Mouse (Mus musculus) adrenal gland, adult 18-20 months (tissue): ENCODE measurements around the gene Tbc1d23. TPM values are rescaled to one million over a fixed set of nuclear protein-coding genes. Genes with fewer than 3 reads are reported as not detected.

Source experiments
- DNase-seq, 2 experiments: peaks; one replicate each; pipeline ENCODE4 v3.0.0; 2021 to 2022; ENCODE audit warnings: low spot score in 2 of 2
- total RNA-seq, 2 experiments: library from RNA; stranded (reverse); gene quantifications; 1 replicate in 1 of 2; 2 replicates in 1 of 2; pipeline ENCODE4 v1.2.3; 2021

The Tbc1d23 gene
- total RNA-seq, 2 experiments from 2014 or later = 33.9 to 34.3 TPM

DNA sequence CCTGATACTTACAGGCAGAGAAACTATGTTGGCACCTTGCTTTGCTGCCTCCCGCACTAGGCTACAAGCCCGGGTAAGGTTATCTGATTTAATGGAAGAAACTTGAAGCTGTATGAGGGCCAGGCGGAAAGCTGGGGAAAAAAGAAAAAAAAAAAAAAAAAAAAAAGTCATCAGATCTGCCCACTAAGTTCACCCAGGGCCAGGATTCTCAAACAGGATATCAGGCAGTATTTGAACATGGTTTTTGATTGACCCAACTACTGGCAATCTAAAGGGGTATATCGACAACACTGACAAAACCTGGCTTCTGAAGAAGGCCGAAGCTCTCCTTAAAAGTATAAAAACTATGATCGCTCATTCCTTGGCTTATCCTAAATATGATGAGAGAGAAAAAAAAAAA lies 65.2 kb downstream of the Tbc1d23 start:
- no peak for DNase-seq

DNA sequence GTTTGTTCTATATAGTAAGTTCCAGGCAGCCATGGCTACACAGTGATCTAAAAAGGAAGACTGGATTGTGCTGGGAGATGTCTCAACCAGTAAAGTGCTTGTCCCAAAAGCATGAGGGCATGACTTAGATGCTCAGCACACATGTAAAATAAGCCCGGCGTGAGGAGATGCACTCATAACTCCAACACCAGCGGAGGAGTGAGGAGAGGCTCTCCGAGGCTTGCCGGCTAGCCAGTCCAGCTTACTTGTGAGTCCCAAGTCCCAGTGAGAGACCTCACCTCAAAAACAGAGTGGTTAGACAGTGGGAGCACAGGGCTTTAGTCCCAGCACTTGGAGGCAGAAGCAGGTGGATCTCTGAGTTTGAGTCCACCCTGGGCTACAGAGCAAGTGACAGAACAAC lies 66.1 kb downstream of the Tbc1d23 start:
- no peak for DNase-seq

DNA sequence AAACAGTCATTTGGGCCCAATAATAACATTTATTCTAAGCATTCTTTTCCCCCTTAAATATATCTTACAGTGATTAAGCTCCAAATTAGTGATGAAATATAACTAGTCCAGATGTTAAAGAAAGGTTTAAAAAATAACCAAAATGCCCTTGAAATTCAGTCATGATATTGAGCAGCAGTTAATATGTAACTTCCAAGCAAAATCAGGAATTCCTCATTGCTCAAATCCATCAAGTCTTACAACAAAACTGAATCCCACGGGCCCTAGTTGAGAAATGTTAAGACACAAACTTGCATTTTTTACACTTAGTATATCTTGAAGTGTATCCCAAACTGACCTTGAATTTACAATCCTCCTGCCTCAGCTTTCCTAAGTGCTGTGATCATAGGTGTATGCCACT lies 67.6 kb downstream of the Tbc1d23 start:
- DNase-seq = no peak

DNA sequence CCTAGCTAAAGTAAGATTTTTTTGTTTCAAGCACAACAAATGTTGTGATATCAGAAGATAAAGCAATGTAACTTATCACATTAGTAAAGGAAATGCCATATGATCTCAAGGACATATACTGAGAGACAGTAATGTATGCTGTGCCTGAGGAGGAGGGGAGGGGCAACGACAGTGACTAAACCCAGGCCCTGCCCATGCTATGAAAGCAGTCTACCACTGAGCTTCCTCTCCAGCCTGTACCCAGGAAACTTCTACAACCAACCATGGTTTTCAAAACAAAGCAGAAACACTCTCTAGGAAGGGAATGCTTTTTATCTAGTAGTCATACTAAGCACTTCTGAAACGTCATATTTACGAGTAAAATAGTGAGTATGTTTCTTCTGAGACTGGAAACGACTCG lies 68.5 kb downstream of the Tbc1d23 start:
- DNase-seq = no peak

DNA sequence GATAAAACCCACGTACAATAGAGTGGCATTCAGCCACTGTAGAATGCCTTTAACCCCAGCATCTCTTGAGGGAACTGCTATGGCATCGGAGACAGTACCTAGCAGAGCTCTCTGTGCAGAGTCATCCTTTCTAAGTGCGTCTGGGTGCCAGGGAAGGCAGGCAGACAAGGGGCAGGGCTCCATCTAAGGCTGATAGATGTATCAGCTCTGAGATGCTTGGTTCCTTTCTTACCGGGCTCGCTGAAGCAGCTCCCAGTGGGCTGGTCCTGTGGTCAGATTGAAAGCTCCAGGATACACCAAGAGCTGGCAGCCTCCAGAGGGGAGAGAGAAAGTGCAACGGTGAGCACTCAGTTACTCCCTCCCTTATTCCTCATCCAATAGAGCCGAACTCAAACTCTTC lies 71.5 kb downstream of the Tbc1d23 start:
- DNase-seq = no peak

DNA sequence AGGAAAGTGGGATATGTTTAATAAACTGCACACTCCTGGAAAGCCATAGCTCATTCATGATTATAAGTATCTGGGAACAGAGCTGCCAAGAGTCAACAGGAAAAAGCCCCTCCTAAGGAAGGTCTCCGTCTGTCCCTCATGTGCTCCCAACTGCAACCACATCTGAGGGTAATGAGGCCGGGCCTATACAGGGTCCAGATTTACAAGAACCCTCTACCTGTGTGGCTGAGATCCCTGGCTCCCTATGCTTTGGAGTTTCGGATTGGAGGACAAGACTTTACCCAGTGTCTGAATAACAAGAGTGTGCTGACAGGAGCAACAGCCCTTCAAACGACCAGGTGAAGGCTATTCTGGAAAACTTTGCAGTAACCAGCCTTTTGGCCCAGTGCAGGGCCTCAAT lies 73.6 kb downstream of the Tbc1d23 start:
- DNase-seq = no peak

DNA sequence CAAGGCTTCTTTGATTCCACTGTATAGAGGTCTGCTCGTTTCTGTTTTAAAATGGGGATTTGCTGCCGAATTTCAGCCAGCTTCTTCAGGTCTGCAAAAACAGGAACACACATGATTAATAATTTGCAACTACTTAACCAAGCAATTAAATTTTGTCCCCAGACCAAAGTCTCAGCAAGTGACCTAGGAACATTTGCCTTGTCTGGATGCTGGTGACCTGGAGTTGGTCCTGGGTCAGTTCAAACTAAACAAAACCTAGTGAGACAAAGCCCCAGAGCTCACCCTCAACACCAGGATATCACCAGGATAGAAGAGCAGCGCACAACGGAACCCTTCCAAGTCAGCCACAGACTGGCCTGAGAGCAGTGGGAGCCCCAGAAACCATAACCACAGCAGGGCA lies 74.2 kb downstream of the Tbc1d23 start:
- no peak for DNase-seq

DNA sequence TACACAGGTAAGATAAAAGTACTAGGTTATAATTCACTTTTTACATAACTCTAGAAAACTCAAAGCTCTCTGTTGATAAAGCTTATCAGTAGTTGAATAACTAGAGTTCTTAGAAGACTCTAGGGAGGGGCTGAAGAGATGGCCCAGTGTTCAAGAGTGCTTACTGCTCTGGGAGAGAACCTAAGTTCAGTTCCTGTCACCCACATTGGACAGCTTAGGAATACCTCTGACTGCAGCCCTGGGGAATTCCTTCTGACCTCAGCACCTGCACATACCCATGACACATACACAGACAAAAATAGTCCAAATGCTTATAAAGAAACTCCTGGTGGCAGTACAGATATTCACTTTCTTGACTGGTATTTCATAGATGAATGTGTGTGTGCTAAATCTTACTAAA lies 75.4 kb downstream of the Tbc1d23 start:
- DNase-seq = no peak

DNA sequence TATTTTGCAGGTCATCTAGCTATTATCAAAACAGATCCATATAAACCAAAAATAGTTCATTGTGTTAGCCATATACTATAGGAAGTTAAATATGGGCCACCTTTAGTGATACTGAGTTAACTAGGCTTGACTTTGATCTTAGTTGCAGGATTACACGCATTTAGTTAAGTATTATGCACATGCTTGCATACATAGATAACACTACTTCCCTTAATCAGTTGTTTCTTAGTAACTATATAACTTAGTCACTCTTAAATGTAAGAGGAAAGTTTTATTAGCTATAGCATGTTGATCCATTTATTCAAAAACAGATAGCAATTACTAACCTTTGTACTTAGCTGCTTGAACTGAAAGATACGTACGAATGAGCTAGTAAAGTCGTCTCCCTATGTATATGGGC lies 79.9 kb downstream of the Tbc1d23 start:
- DNase-seq = no peak

DNA sequence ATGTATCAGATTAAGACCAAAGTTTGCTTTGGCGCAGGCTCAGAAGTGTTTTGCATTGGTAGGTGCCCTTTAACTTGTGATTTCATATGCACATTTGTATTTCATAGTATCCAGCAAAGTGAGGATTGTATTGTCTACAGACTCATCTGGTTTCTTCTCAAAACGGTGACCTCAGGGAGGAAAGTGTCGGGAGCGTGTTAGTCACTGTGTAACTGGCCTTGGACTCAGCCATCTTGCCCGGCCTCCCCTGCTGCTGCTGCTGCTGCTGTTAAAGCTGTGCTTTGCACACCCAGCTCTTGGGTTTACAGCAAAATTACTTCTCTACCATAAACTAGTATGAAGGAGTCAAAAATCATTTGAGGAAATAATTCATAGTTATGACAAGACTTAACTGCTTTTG lies 86.6 kb downstream of the Tbc1d23 start:
- DNase-seq = peak in 1 of 2 experiments; percentile 32

DNA sequence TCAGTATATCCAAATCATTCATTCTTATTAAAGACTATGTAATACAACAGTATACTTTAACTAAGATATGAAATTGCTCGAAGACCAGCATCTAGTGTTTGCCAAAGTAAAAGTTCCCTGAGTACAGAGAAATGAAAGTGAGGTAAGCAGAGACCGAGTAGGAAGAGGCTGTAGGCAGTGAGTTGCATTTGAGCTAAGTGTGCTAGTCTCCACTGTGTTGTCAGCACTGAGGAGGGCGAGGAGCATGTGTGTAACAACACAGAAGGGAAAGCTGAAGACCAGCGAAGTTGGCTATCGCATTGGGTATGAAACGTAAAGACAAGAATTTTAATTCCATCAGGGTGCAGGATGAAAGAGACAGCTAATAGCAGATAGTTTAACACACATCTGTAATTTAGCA lies 97.7 kb downstream of the Tbc1d23 start:
- no peak for DNase-seq

DNA sequence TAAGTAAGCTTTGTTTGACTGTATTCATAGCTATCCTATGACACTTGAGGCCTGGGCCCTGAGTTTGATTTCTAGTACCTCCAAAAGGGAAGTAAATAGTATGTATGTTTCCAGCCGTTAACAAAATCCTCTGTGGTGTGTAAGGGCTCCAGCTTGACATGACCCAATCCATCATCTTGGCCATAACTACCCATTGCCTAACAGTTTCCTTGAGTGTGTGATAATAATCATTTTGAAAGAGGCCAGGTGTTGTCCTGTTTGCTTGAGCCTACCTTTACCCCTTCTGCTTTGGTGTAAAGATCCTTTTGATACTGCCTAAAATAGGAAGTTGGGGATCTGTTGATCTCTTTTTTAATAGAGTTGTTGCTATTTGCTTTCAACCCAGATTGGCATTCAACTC lies 99.0 kb downstream of the Tbc1d23 start:
- DNase-seq = no peak

DNA sequence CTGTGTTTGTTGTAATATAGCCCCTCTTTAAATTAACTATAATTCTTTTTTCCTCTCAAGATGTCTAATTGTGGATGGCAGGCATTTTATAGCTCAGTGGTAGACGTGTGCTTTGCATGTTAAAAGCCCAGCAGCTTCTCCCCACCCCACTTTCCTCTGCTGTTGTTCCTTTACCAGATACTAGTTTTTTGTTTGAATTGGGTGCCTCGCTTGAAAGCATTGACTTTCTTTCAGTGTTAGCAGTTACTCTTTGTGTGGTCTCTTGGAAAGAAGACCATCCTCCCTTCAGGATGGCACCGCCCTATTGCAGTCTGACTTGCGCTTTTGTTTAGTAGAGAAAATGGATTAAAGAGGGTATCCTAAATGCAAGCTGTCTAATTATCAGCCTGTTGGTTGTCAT lies 99.8 kb downstream of the Tbc1d23 start:
- DNase-seq = no peak

DNA sequence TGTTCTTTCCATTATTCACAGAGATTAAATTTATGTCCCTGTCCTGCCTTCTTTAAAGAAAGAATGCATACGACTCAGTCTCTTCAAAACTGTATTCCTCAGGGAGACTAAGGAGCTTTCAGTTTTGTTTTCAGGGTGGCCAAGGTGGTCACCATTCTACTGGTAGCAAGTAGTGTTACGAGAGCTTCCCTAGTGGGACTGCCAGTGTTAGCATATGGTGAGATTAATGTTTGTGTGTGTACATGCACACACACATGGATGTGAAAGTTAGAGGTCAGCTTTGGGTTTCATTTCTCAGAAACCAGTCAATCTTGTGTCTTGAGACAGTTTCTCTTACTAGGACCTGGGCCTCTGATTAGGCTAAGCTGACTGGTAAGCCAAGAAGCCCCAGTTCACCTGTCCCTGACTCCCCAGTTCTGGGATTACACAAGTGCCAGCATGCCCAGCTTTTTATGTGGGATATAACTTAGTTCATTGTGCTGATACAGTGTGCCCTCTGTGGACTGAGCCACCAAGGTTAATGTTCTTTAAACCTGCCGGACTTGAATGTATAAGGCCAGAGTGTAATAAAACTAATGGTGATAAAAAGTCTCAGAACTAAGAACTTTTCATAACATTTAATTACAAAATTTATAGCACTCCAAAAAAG lies 100.4 kb downstream of the Tbc1d23 start:
- DNase-seq = no peak

DNA sequence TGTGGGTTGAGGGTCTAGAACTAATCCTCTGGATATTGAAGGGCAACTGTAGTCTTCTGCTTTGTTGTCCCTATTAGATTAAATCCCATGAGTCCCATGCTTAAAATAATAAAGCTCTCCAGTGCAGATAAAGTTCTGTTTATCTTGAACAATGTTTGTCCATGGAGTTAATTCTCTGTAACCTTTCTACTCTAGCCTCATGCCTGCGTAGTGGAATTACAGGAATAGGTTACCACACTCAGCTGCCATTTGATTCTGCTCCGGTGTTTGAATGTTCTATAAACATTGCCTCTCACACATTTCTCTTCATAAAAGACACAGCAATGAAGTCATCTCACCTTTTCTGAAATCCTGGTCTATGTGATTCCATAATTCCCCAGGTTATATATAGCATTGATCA lies 103.5 kb downstream of the Tbc1d23 start:
- no peak for DNase-seq

DNA sequence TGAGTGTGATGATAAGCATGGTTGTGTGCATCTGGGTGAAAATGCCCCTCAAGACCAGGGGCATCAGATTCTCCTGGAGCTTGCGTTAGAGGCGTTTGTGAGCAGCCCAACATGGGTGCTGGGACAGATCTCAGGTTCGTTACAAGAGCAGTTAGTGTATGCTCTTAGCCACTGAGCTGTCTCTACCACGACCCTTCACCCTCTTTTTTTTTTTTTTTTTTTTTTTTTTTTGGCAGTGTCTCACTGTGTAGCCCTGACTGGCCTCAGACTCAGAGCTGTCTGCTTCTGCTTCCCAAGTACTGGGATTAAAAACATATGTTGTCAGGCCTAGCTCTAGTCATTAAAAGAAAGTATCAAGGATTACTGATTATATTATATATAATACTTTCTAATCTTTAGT lies 105.0 kb downstream of the Tbc1d23 start:
- no peak for DNase-seq

DNA sequence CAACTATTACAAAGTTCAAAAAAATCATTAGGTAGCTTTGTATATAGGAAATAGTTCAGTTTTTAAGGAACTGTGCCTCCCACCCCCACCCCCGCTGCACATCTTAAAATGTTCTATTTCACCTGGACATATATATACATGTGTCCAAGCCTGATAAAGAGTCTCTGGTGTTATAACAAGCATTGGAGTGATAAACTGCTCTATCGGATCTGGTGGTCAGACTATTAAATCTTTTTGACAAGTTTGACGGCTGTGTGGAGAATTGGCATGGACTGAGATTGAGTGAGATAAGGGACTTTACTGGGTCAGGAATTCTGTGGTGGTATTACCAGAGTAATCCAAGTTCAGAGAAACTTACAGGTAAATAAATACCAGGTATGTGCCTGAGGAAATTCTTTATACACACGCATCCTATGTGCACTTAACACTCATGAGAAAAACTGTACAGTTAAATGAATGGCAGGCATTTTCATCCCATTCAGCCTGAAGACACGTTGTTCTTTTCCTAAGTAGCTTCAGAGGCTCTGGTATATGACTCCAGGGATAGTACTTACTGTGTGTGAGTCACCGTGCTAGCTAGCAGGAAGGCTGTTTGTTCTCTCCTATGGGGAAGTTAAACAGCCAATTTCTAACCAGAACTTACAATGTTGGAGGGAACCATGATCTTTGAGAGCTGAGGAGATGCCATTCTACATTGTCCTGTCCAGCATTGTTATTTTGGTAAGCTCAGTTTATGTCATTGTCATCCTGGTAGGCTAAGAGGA lies 108.4 kb downstream of the Tbc1d23 start:
- no peak for DNase-seq

DNA sequence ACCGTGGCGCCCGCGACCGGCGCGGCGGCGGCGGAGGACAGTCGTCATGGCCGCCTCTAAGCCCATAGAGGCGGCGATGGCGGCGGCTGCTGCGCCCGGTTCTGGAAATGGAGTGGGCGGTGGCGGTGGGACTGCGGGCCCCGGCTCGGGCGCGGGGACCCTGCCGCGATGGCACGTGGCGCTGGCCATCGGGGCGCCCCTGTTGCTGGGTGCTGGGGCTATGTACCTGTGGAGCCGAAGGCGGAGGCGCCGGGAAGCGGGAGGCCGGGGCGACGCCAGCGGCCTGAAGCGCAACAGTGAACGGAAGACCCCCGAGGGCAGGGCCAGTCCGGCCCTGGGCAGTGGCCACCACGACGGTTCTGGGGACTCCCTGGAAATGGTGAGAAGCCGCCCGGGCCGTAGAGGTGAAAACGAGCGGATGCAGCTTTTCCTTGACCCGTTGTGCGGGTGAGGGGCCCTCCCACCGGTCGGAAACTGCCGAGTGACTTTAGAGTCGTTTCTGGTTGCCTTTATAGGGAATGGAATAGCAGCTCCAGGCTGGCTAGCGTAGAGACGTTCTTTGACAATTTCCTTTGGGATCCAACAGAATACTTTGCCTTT lies 109.4 kb downstream of the Tbc1d23 start:
- no peak for DNase-seq

DNA sequence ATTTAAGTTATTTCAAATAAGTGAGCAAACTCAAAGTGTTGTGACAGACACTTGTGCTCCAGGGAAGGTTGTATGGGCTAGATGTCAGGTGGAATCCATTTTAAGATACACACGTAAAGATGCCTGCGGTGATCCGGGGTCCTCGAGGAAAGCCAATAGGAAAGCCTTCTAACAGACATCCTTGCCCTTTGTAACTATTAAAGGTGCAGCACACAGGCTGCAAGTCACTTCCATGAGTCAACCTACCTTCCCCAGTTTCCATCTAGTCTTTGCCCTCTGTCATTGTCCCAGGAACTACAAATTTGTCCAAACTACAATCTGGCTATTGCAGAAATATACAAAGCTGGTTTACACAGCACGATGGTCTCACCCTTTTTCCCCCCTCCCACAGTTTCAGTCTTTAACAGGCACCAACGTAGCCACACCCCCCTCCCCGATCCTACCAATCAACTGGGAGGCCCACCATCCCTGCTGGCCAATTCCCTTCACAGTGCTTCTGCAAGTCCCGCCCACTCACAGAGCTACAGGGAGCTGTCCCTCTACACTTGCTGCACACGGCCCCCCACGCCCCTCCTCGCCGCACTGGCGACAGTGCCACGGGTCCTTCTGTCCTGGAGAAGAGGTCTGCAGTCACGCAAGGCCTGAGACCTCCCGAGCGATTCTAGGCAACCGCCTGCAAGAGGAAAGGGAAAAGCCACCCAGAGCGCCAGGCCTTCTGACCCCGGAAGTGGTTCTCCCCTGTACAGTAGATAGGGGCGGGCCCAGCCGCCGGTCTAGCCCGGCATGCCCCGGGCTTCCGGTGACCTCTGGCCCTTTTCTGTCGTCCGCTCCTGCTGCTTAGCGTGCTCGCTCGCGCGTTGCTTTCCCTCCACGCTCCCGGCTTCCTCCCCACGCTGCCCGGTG lies 110.1 kb downstream of the Tbc1d23 start, which contains the start of gene Tomm70a:
Gene Tomm70a, plus strand, starts transcription at position 791 of the 903 bp plus-strand sequence.
- DNase-seq = peak; percentile 85 to 86
